Mouse (Mus musculus) kidney, postnatal 14 days (tissue): ENCODE results near the gene Dst.

Source experiments
- DNase-seq: peaks from one replicate; pipeline ENCODE4 v3.0.0; 2022; ENCODE audit warnings: mixed read lengths

Dst gene

DNA sequence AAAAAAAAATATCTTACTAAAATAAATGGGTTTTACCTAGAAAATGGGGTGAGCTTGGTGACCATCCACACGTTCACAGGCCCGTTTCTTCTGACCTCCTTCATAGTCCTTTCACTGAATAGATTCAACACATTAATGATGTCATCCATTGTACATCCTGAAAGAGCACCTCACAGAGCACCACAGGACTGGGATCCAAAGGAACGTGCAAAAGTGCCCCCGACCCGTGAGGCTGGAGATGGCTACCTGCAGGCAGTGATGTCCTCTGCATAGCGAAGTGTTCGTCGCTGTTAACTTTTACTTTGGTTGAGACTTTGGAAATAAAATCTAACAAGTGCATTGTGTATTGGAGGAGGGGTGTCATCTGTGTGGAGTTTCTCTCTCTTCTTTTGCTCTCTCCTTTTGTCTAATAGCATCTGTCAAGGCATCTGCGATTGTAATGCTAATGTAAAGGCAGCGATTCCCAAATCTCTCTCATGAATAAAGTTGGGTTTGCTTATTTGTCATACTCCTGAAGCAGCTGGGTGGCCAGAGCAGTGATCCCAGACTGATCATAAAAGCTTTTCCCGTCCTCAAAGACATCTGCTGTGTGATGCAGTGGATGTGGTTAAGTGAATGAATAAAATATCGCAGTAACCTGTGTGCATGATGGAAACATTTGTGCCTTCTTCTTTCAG is 275.4 kb downstream of the Dst start:
- DNase-seq, result no peak

DNA sequence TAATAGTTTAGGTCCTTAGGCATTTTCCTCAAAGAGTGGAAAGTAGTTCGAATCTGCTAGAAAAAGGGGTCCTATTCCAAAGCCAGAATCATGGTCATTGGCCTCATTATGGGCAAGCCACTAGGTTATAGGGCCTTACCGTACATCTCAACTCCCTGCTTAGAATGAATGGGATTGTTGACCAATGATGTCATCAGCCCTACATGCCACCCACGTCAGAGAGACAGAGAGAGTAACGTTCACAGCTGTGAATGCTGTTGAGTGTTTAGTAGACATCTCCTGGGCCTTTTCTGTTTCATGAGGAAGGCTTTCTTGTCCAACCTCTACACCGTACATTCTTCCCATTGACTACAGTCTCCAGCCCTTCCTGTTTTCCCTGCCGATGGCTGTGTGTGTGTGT is 276.2 kb downstream of the Dst start:
- no peak for DNase-seq

DNA sequence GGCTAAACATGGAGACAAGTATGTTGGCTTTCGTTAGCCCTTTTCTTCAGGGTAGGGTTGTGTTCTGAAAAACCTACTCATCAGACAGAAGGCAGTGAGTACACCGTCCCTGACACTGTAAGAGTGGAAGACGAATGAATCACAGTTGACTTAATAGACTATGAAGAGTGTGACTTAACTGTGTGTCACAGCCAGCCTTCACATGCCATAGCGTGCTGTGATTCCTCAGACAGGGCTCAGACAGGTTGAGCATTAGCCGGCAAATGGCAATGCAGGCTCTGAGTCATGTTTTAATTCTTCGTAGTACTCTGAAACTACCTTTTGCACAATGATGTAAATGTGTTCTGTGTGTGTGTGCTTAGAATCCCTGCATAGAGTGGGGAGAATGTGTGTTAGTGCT is 278.0 kb downstream of the Dst start:
- DNase-seq, result no peak

DNA sequence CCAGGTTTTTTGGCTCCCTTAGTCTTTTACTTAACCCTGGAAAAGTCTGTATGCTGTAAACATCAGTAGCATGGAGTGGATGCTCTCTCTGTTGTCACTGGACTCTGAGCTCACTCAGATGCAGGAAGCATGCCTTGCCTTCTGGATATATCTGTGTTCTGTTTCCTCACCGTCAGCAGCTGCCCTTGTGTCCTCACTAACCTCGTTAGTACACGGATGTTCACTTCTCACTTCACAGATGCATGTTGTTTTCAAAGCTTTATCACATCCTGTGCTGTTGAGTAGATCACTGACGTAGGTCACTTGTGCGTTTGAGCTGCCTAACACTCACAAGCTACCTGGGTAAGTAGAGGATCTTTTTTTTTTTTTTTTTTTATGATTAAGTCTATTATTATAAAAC is 279.5 kb downstream of the Dst start:
- DNase-seq, result no peak

DNA sequence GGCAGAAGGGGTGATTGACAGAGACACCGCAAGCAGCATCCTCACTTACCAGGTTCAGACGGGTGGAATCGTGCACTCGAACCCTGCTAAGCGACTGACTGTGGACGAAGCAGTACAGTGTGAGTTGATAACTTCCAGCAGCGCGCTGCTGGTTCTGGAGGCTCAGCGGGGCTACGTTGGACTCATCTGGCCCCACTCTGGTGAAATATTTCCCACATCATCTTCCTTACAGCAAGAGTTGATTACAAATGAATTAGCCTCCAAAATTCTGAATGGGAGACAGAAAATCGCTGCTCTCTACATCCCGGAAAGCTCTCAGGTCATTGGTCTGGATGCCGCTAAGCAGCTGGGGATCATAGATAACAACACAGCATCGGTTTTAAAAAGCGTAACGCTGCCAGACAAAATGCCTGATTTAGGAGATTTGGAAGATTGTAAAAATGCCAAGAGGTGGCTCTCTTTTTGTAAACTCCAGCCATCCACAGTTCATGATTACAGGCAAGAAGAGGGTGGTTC is 280.8 kb downstream of the Dst start:
- no peak for DNase-seq

DNA sequence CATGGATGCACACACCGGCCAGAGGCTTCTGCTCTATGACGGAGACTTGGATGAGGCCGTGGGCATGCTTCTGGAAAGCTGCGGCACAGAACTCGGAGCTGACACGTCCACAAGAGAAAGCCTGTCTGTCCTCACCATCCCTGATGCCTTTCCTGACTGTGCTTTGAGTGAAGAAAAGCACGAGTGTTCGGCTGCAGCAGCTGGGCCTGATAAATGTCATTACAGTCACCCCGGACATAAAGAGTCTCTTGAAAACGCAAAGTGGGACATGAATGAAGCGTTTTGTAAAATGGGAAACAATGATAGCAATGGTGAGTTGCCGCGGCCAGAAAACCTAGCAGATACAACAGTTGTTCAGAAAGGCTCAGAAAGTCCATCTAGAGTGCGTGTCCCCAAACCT is 281.3 kb downstream of the Dst start:
- no peak for DNase-seq

DNA sequence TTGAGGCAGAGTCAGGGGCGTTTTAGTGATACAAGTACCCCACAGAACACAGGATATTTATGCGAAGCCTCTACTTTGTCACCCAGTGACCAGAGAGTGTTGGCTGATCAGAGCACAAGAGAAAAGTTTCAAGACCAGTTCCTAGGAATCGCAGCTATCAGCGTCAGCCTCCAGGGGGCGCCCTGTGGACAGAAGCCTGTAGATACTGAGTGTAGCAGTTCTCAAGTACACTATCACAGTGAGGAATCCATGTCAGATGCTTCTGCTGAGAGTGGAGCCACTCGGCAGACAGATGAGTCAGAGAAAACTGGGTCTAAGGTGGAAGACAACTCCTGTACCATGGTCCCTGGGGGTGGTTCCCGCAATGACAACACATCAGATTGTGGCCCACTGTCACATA is 281.9 kb downstream of the Dst start:
- DNase-seq, result no peak

DNA sequence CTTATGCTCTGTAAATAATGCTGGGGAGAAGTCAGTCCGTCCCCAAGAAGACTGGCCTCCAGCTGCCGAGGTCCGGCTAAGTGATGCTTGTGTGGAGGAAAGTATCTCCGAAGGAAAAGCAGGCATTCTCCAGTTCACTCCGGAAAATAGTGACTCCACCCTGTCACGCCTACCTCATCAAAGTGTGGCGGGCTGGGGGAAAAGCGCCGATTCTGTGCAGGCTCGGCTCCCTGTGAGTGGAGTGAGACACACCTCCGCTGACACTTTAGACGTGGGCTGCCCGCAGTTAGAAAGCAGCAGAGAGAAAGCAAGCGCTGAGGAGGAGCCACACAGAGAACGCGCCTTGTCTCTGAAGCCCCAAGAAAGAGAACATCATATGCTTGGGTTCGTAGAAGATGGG is 284.1 kb downstream of the Dst start:
- no peak for DNase-seq

DNA sequence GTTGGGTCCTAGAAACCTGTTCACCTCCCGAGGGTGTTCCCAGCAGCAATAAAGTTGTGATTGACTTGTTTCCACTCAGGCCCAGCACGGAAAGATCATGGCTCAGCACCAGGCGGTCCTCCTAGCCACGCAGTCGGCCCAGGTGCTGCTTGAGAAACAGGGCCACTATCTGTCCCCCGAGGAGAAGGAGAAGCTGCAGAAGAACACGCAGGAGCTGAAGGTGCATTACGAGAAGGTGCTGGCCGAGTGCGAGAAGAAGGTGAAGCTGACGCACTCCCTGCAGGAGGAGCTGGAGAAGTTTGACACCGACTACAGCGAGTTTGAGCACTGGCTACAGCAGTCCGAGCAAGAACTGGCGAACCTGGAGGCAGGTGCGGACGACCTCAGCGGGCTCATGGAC is 292.8 kb downstream of the Dst start:
- no peak for DNase-seq

DNA sequence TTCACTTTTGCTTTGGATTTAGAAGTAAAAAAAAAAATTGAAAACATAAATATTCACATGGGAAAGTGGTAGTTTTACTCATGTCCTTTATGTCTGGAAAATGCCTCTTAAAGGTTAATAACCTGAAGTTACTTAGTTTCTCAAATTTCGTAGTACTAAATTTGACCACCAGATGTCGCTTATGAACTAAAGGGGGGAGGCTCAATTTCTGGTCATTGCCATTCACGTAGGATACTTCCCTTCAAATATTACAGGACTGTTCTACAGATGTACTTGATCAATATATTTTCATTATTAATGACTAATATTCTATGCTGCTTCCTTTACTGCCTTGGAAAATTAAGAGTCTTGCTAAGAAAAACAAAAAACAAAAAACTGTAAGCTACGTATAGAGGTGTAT is 293.5 kb downstream of the Dst start:
- DNase-seq, result no peak

DNA sequence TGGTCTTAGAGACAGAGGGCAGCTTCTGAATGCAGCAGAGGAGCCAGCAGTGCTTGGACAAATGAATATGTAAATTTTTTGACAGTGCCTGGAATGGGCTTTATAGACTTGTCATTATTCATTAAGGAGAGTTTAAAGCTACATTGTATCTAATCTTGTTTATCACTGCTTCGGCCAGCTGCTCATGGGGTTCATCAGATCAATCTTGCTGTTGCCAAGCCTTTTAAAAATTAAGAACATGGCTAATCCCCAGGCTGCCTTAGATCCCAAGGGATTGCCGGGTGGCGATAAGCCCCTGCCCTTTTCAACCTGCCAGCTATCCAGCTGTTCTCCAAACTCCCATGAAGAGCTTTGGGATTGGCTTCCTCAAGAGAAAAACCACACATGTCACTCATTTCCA is 303.7 kb downstream of the Dst start:
- peak; percentile 33 for DNase-seq

DNA sequence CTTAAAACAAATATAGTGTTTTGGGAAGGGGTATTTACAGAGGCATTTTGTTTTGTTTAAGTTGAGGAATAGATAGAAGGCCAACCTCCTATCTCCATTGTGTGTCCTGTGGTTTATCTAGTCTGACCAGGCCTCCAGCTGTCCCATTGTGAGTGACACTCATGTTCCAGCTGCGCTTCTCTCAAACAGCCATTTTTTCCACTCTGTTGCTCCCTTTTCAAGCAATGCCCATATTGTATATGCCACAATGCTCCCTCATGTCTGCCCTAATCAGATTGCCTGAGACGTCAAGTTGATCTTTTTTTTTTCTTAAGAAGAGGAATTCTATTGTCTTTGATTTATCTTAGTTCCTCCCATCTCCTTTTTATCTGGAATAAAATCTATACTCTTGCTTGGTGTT is 308.4 kb downstream of the Dst start:
- no peak for DNase-seq

DNA sequence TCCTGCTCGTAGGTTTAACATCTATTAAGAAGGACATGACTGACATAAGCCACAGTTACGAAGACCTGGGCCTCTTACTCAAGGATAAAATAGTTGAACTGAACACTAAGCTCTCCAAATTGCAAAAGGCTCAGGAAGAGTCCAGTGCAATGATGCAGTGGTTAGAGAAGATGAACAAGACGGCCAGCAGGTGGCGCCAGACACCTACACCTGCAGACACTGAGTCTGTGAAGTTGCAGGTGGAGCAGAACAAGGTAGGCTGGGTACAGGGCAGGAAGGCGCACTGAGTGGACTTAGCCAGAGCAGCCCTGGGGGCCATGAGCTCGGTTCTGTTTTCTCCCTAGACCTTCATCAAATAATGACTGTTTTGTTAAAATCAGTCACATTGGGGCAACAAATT is 310.3 kb downstream of the Dst start:
- DNase-seq, result peak; percentile 80

DNA sequence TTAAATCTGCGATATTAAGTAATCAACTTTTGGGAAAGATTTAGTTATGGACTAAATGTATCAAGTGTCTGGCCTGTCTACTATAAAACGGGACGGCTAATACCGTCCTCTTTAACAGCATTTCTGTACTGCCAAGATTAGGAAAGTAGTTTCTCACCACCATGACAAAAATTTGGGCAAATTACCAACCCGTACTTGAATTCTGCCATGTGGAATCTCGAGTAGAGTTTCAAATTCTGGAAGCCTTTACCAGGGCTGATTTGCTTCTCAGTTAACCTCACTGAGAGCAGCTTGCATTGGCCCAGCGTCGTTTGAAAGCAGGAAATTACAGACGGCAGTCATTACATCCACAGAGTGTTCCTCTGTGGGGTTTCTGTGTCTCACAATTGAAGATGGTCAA is 310.8 kb downstream of the Dst start:
- no peak for DNase-seq

DNA sequence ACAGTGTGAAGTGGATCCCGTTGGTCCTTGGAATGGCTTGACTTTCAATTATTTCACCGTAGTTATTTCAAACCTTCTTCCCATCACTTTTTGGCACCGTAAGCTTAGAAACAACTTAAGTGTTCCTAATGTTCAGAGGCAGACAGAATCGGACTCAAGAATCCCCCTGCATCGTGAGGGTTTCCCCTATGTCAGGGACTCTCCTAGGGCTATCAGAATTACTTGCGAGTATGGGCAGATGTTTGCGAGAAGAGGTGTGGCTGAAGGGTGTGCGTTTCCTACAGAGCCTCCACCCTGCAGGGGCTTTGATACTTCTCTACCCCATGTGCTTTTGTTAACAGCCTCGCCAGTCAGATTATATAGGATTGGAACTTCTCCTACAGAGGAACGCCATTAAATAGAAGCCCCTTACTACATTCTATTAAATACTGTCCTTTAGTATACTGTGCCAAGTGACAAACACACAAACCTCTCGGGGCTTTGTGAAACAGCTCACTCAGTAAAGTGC is 312.1 kb downstream of the Dst start:
- no peak for DNase-seq

DNA sequence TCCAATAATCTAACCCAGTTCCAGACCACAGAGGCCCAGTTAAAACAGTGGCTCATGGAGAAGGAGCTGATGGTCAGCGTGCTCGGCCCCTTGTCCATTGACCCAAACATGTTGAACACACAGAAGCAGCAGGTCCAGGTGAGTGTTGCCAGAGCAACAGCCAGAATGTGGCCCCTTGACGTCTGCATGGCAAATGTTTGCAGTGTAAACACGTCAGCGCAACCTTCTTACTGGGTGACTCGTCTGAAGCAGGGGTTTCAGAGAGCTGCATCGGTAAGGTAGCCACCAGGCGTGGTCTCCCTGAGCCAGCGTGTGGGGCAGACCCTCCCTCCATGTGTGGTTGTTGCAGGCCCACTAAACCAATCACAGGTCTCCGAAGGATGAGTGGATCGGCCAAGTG is 315.8 kb downstream of the Dst start:
- no peak for DNase-seq

DNA sequence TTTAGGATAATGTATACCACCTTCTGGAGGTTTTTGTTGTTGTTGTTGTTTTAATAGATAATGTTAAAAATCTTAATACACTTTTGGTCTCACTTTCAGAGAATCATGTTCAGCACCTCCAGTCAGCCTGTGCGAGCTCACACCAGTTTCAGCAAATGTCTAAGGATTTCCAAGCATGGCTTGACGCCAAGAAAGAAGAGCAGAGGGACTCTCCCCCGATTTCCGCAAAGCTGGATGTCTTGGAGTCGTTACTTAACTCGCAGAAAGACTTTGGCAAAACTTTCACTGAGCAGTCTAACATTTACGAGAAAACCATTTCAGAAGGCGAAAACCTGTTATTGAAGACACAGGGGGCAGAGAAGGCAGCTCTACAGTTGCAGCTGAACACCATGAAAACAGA is 319.7 kb downstream of the Dst start:
- peak; percentile 22 for DNase-seq

DNA sequence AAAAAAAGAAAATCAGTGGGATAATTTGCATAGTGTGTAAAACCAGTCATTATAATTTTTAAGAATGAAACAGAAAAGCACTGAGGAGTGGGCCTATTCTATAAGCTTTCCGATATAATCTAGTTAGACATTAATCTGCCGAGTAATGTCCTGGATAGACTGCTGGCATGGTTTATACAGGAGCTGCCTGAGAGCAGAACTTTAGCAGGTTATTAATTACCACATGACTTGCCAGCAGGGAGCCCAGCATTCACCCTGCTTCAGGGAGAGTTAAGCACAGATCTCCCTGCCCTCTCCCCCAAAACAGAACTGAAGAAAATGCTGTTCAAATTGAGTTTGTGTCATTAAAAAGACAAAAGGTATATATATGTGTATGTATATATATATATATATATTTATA is 323.0 kb downstream of the Dst start:
- DNase-seq, result peak; percentile 22

DNA sequence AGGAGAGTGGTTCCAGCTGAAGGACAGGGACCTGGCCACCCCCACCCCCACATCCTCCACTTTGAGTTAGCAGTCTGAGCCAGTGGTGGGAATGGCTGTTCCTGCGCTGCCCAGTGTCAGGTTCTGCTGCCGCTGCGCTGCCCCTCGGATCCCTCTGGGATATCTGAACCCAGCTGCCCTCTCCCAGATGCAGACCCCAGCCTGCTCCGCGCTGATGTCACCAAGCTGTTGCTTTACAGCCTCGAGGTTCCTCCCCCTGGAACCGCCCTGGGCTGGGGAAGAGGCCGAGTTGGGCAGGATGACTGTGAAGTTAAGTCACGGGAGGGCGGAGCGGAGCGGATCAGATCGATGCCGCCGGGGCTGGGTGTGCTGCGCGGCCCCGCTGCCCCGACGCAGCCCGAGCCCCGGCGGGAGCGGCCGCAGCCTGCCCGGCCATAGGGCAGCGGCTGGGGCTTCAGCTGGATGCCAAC is 328.3 kb downstream of the Dst start:
- peak; percentile 73 for DNase-seq

DNA sequence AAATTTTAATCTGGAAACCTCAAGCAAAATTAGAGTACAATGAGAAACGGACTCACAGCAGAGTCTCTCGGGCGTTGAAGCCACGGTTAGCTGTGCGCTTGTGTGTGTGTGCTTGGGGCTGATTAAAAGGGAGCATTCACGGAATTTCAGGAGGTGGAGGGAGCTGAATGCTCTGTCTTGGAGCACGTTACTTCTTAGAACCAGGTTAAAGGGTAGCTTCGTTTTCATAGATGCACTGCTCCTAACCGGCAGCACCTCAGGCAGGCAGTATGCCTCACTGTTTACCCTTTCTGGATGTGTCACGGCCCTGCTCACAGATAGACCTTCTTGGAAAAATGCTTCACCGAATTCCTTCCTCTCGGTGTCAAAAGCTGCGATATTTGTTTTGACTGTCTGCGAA is 329.2 kb downstream of the Dst start:
- DNase-seq, result no peak

DNA sequence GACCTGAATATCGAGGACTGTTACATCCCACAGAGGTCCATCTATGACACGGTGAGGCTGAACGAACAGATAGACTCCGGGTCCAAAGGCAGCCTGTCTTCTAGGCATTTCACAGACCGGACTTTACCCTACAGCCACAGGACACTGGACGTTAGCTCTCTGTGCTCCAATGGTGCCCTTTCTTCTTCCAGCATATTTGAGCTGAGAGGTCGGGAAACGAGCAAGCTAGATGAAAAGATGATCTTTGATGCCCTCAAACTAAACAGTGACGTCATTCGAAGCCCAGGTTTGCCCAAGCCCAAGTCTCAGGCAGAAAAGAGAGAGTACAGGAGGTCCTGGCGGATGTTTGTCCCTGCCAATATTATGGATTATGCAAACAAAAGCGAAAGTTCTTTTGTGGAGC is 329.7 kb downstream of the Dst start:
- peak; percentile 58 for DNase-seq

DNA sequence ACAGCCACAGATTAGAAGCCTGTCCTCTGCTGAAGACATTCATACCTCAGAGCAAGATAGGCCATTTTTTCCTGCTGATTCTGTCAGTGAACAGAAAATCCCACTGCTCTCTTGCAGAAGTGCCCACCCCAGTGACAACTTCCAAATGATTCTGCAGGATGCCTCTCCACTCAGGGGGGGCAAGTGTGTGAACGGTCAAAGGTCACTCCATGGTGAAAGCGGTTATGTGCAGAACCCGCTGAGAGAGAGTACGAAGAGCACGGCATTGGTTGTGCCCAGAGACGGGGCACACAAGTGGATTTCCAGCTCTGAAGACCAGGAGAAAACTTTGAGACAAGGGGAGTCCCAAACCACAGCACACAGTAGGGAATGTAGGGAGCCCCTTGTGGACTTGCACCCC is 330.2 kb downstream of the Dst start:
- peak; percentile 39 for DNase-seq

DNA sequence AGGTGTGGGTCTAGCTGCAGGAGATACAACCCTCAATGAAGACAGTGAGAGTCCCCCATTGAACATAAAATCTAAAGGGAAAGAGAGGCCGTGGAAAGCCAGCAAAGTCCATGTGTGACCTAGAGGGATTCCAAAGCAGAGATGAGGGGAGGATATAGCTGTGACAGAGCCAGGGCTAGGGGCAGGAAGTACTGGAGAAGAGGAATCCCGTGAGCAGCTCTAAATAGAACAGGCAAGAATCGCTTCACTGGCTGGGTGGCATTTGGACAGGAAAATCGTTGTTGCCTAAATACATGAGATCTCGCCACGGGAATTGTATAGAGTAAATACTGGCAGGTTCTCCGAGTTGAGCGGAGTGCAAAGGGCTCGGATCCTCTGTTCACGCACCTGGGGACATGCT is 336.7 kb downstream of the Dst start:
- no peak for DNase-seq

DNA sequence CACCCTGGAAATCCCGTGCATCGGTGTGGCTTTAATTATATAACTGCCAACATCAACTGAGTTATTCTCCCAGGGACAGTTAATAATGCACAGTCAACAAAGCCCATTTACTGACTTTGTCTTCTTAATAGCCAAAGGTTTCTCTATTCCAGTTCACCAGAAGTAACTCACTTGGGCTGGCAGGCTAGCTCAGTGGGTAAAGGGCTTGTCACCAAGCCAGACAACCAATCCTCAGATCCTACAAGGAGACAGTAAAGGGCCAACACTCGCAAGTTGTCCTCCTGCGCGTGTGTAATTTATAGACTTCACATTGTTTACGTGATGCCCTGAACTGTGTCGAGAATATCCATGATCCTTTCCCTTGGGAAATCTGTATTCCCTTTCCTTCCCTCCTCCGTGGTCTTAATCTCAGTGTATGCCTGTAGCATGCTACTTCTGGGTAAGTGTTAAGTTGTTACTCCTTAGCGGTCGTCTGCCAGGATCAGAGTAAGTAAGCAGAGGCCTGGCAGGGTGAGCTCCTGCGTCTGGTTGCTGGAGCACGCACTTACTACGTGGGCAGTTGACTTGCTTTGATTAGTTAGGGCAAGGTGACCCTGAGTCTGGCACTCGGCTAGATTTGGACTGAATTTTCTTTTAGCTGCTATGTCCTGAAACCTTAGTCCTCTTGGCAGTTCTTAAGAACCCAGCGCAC is 338.1 kb downstream of the Dst start:
- no peak for DNase-seq

DNA sequence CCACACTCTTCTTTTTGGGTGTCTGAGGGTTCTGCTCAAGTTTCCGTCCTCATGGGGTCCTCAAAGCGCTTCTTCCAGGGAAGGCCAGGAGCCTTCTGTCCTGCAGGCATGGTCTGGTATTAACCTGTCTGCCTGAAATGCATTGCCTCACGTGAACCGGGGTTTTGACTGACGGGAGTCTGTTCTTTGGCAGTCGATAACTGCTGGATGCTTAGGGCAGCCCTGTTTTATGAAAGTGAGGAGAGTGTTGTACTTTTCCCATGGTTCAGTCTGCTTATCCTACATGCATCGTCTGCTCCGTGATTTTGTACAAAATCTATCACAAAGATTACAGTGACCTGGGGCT is 338.6 kb downstream of the Dst start:
- DNase-seq, result no peak
